Mouse (Mus musculus): Measurements from ENCODE around the gene Pus1. TPM values are rescaled to one million over a fixed set of nuclear protein-coding genes. Genes with fewer than 3 reads are reported as not detected.

Pus1 gene
- polyA plus RNA-seq, 1 experiment = 27.4 TPM

- no peak overlapping the region for H3K27ac ChIP-seq (ENCODE audit: control insufficient read depth, insufficient read depth, low read length)
- H3K4me1 ChIP-seq (replicated peaks; ENCODE audit: control insufficient read depth, insufficient read depth, low read length) = peaks cover 4% of the 10 kb centered on the region; the same call in 1 of the 2 replicates
- H3K4me3 ChIP-seq (ENCODE audit: control insufficient read depth, insufficient read depth, low read length) = no peak overlapping the region
- no peak for DNase-seq
- no peaks in the 10 kb centered on the region for H3K36me3 ChIP-seq (ENCODE audit: control insufficient read depth, insufficient read depth, low read length)
- no peaks in the 10 kb centered on the region for H3K27me3 ChIP-seq (ENCODE audit: control insufficient read depth, insufficient read depth, low read length)
- WGBS = 97% methylated on average over 8 of the region's 8 CpGs
- TF ChIP-seq CTCF (IDR thresholded peaks at IDR 0.05; ENCODE audit: borderline replicate concordance, control insufficient read depth, extremely low read depth, insufficient read depth, low read length, poor library complexity) (no peak), POLR2A (IDR thresholded peaks at IDR 0.05; ENCODE audit: control insufficient read depth, extremely low read depth, insufficient read depth, low read length, poor library complexity) (no peak)
These were observed 16.6 kb downstream of the Pus1 start for GRCm38 (mm10) chr5:110763890-110764289.

- no peak for DNase-seq
- Histone ChIP-seq H3K4me3 (ENCODE audit: control insufficient read depth, insufficient read depth, low read length) (no peak overlapping the region), H3K36me3 (ENCODE audit: control insufficient read depth, insufficient read depth, low read length) (peaks cover 13% of the 10 kb centered on the region), H3K27ac (ENCODE audit: control insufficient read depth, insufficient read depth, low read length) (no peak overlapping the region), H3K27me3 (ENCODE audit: control insufficient read depth, insufficient read depth, low read length) (no peaks in the 10 kb centered on the region), H3K4me1 (replicated peaks; ENCODE audit: control insufficient read depth, insufficient read depth, low read length) (no peaks in the 10 kb centered on the region)
- TF ChIP-seq POLR2A (IDR thresholded peaks at IDR 0.05; ENCODE audit: control insufficient read depth, extremely low read depth, insufficient read depth, low read length, poor library complexity) (no peak), CTCF (IDR thresholded peaks at IDR 0.05; ENCODE audit: borderline replicate concordance, control insufficient read depth, extremely low read depth, insufficient read depth, low read length, poor library complexity) (no peak)
- WGBS = 94% methylated on average over 1 of the region's 1 CpGs
These were observed 35.4 kb downstream of the Pus1 start for GRCm38 (mm10) chr5:110745021-110745420.

- TF ChIP-seq POLR2A (IDR thresholded peaks at IDR 0.05; ENCODE audit: control insufficient read depth, extremely low read depth, insufficient read depth, low read length, poor library complexity) (no peak), CTCF (IDR thresholded peaks at IDR 0.05; ENCODE audit: borderline replicate concordance, control insufficient read depth, extremely low read depth, insufficient read depth, low read length, poor library complexity) (no peak)
- Histone ChIP-seq H3K27me3 (ENCODE audit: control insufficient read depth, insufficient read depth, low read length) (no peaks in the 10 kb centered on the region), H3K4me3 (ENCODE audit: control insufficient read depth, insufficient read depth, low read length) (no peak overlapping the region), H3K36me3 (ENCODE audit: control insufficient read depth, insufficient read depth, low read length) (peaks cover 59% of the 10 kb centered on the region), H3K4me1 (replicated peaks; ENCODE audit: control insufficient read depth, insufficient read depth, low read length) (no peaks in the 10 kb centered on the region), H3K27ac (ENCODE audit: control insufficient read depth, insufficient read depth, low read length) (no peak overlapping the region)
- no peak for DNase-seq
- WGBS = 77% methylated on average over 7 of the region's 7 CpGs
These were observed 40.8 kb downstream of the Pus1 start for GRCm38 (mm10) chr5:110739496-110740275.

- Histone ChIP-seq H3K36me3 (ENCODE audit: control insufficient read depth, insufficient read depth, low read length) (peaks cover 73% of the 10 kb centered on the region), H3K27me3 (ENCODE audit: control insufficient read depth, insufficient read depth, low read length) (no peaks in the 10 kb centered on the region), H3K4me3 (ENCODE audit: control insufficient read depth, insufficient read depth, low read length) (no peak overlapping the region), H3K4me1 (replicated peaks; ENCODE audit: control insufficient read depth, insufficient read depth, low read length) (no peaks in the 10 kb centered on the region), H3K27ac (ENCODE audit: control insufficient read depth, insufficient read depth, low read length) (no peak overlapping the region)
- no peak for DNase-seq
- no peak for TF ChIP-seq POLR2A (IDR thresholded peaks at IDR 0.05; ENCODE audit: control insufficient read depth, extremely low read depth, insufficient read depth, low read length, poor library complexity)
- TF ChIP-seq CTCF (IDR thresholded peaks at IDR 0.05; ENCODE audit: borderline replicate concordance, control insufficient read depth, extremely low read depth, insufficient read depth, low read length, poor library complexity) = no peak
- 78% methylated on average over 1 of the region's 1 CpGs for WGBS
These were observed 44.9 kb downstream of the Pus1 start for GRCm38 (mm10) chr5:110735606-110736005.

GRCm38 (mm10) chr5:110733231-110733823, 47.1 kb downstream of the Pus1 start:
- Histone ChIP-seq H3K4me1 (replicated peaks; ENCODE audit: control insufficient read depth, insufficient read depth, low read length) (no peaks in the 10 kb centered on the region), H3K27me3 (ENCODE audit: control insufficient read depth, insufficient read depth, low read length) (no peaks in the 10 kb centered on the region), H3K36me3 (ENCODE audit: control insufficient read depth, insufficient read depth, low read length) (peaks cover 66% of the 10 kb centered on the region), H3K27ac (ENCODE audit: control insufficient read depth, insufficient read depth, low read length) (no peak overlapping the region), H3K4me3 (ENCODE audit: control insufficient read depth, insufficient read depth, low read length) (no peak overlapping the region)
- TF ChIP-seq POLR2A (IDR thresholded peaks at IDR 0.05; ENCODE audit: control insufficient read depth, extremely low read depth, insufficient read depth, low read length, poor library complexity) = no peak
- TF ChIP-seq CTCF (IDR thresholded peaks at IDR 0.05; ENCODE audit: borderline replicate concordance, control insufficient read depth, extremely low read depth, insufficient read depth, low read length, poor library complexity) = no peak
- WGBS = 93% methylated on average over 4 of the region's 4 CpGs
- DNase-seq = no peak

- no peaks in the 10 kb centered on the region for H3K27me3 ChIP-seq (ENCODE audit: control insufficient read depth, insufficient read depth, low read length)
- WGBS = 98% methylated on average over 2 of the region's 2 CpGs
- TF ChIP-seq POLR2A (IDR thresholded peaks at IDR 0.05; ENCODE audit: control insufficient read depth, extremely low read depth, insufficient read depth, low read length, poor library complexity) (no peak), CTCF (IDR thresholded peaks at IDR 0.05; ENCODE audit: borderline replicate concordance, control insufficient read depth, extremely low read depth, insufficient read depth, low read length, poor library complexity) (no peak)
- peaks cover 67% of the 10 kb centered on the region for H3K36me3 ChIP-seq (ENCODE audit: control insufficient read depth, insufficient read depth, low read length)
- no peak overlapping the region for H3K27ac ChIP-seq (ENCODE audit: control insufficient read depth, insufficient read depth, low read length)
- no peak for DNase-seq
- H3K4me1 ChIP-seq (replicated peaks; ENCODE audit: control insufficient read depth, insufficient read depth, low read length) = no peaks in the 10 kb centered on the region
- no peak overlapping the region for H3K4me3 ChIP-seq (ENCODE audit: control insufficient read depth, insufficient read depth, low read length)
These were observed 49.2 kb downstream of the Pus1 start for GRCm38 (mm10) chr5:110731227-110731626.

Data from thymus, adult 2 months (tissue).